Comparison of ENCODE assay signal across 15 mouse cellular contexts in genomic region chr9:112100841-112101595, GRCm38 (mm10).
DNase-seq lines count a peak whose midpoint lies in the region; ATAC-seq and TF ChIP-seq lines count a peak whose summit lies in the region.
"Had no signal": no experiment of that assay in that cellular context is flagged by ENCODE, and none has a peak within 500 bp of the region (broad histone marks: within the 10 kb centered on the region; RNA-seq: fewer than 3 reads in every experiment).

No protein-coding gene starts in this region.

- no peak for DNase-seq in hindbrain, embryonic 14.5 days (ENCODE audit: low spot score)
- peak; percentile 16 for DNase-seq in thymus, adult 2 months
- no peak for DNase-seq in thymus, adult 18-20 months
- peak; percentile 52 for DNase-seq in naive thymus-derived CD4-positive, alpha-beta T cell, adult 2 months (ENCODE audit: low read depth)
- no peak for DNase-seq in urinary bladder, adult 18-20 months (ENCODE audit: low spot score in 2 of 2)
- DNase-seq in kidney, postnatal 14 days: no peak
- DNase-seq: cerebellum, adult 8-10 months; embryo, embryonic 11 days; kidney, postnatal 36 days had no signal

- peaks cover 12% of the 10 kb centered on the region; the same call in 1 of the 2 replicates for H3K4me1 ChIP-seq in hindbrain, embryonic 14.5 days (replicated peaks; ENCODE audit: control insufficient read depth, insufficient read depth, low read length)
- H3K4me1 ChIP-seq in hindbrain, embryonic 12.5 days: peaks cover 13% of the 10 kb centered on the region
- 0 out of 2 replicates have a peak, but pooled peaks cover 3% of the 10 kb centered on the region for H3K4me1 ChIP-seq in thymus, adult 2 months (replicated peaks; ENCODE audit: control insufficient read depth, insufficient read depth, low read length)
- H3K4me1 ChIP-seq: liver, embryonic 15.5 days had no signal

- H3K36me3 ChIP-seq in hindbrain, embryonic 14.5 days (replicated peaks; ENCODE audit: control insufficient read depth, insufficient read depth): no peaks in the 10 kb centered on the region
- H3K36me3 ChIP-seq in hindbrain, embryonic 12.5 days: no peaks in the 10 kb centered on the region
- peaks cover 63% of the 10 kb centered on the region for H3K36me3 ChIP-seq in thymus, adult 2 months (ENCODE audit: control insufficient read depth, insufficient read depth, low read length)
- H3K36me3 ChIP-seq: limb, embryonic 12.5 days; liver, embryonic 15.5 days had no signal

- no peak for TF ChIP-seq CTCF in thymus, adult 2 months (IDR thresholded peaks at IDR 0.05; ENCODE audit: borderline replicate concordance, control insufficient read depth, extremely low read depth, insufficient read depth, low read length, poor library complexity)

- no peak overlapping the region for H3K4me2 ChIP-seq in hindbrain, embryonic 14.5 days (replicated peaks)
- no peak overlapping the region for H3K4me2 ChIP-seq in hindbrain, embryonic 12.5 days (replicated peaks)
- H3K4me2 ChIP-seq: limb, embryonic 12.5 days; liver, embryonic 15.5 days had no signal

- 0 out of 2 replicates have a peak overlapping the region, but pooled peaks have one; percentile 43 for H3K27ac ChIP-seq in hindbrain, embryonic 14.5 days
- no peak overlapping the region for H3K27ac ChIP-seq in hindbrain, embryonic 12.5 days
- no peak overlapping the region for H3K27ac ChIP-seq in thymus, adult 2 months (ENCODE audit: control insufficient read depth, insufficient read depth, low read length)
- H3K27ac ChIP-seq: limb, embryonic 12.5 days; liver, embryonic 15.5 days had no signal

- no peaks in the 10 kb centered on the region for H3K27me3 ChIP-seq in hindbrain, embryonic 14.5 days (ENCODE audit: control insufficient read depth, insufficient read depth, low read length)
- H3K27me3 ChIP-seq in hindbrain, embryonic 12.5 days: no peaks in the 10 kb centered on the region
- no peaks in the 10 kb centered on the region for H3K27me3 ChIP-seq in thymus, adult 2 months (ENCODE audit: control insufficient read depth, insufficient read depth, low read length)
- H3K27me3 ChIP-seq: limb, embryonic 12.5 days; liver, embryonic 15.5 days; Patski had no signal

- WGBS in hindbrain, embryonic 14.5 days: 53% methylated on average over 3 of the region's 3 CpGs
- WGBS in hindbrain, embryonic 12.5 days: 68% methylated on average over 3 of the region's 3 CpGs
- 85% methylated on average over 3 of the region's 3 CpGs for WGBS in thymus, adult 2 months

- no peak overlapping the region for H3K9ac ChIP-seq in hindbrain, embryonic 14.5 days
- H3K9ac ChIP-seq in hindbrain, embryonic 12.5 days: no peak overlapping the region
- H3K9ac ChIP-seq: limb, embryonic 12.5 days; liver, embryonic 15.5 days had no signal

- ATAC-seq in hindbrain, embryonic 14.5 days (ENCODE audit: low FRiP score): no peak
- ATAC-seq in hindbrain, embryonic 12.5 days (ENCODE audit: low FRiP score): no peak
- ATAC-seq in common myeloid progenitor, adult 5-6 weeks (replicated peaks; ENCODE audit: low read depth, poor library complexity, severe bottlenecking): peak; percentile 92
- ATAC-seq: intestine, embryonic 16.5 days; Patski had no signal

- no peak overlapping the region for H3K4me3 ChIP-seq in hindbrain, embryonic 14.5 days (replicated peaks; ENCODE audit: low read length)
- H3K4me3 ChIP-seq in hindbrain, embryonic 12.5 days: no peak overlapping the region
- no peak overlapping the region for H3K4me3 ChIP-seq in thymus, adult 2 months (ENCODE audit: control insufficient read depth, insufficient read depth, low read length)
- H3K4me3 ChIP-seq: limb, embryonic 12.5 days; liver, embryonic 15.5 days had no signal

- no peak for TF ChIP-seq POLR2A in thymus, adult 2 months (IDR thresholded peaks at IDR 0.05; ENCODE audit: control insufficient read depth, extremely low read depth, insufficient read depth, low read length, poor library complexity)

- H3K9me3 ChIP-seq in hindbrain, embryonic 14.5 days (ENCODE audit: control insufficient read depth, low read length): no peaks in the 10 kb centered on the region
- H3K9me3 ChIP-seq in hindbrain, embryonic 12.5 days (replicated peaks): no peaks in the 10 kb centered on the region
- H3K9me3 ChIP-seq: limb, embryonic 12.5 days; liver, embryonic 15.5 days had no signal

Comparison
In these comparisons a context has a peak if more than half of its experiments do, and no peak if none do; other contexts are left out.
1. DNase-seq: peak in thymus, adult 2 months (single experiment) and naive thymus-derived CD4-positive, alpha-beta T cell, adult 2 months (single experiment); none in hindbrain, embryonic 14.5 days (single experiment), thymus, adult 18-20 months (0 of 2), urinary bladder, adult 18-20 months (0 of 2) and kidney, postnatal 14 days (single experiment).